Mouse (Mus musculus) ES-E14 (cell line): ENCODE data around the gene Selplg. TPM values are rescaled to one million over a fixed set of nuclear protein-coding genes. Genes with fewer than 3 reads are reported as not detected.
"Not testable (repeated sequence)": the region's sequence is repeated elsewhere in the genome, so short reads cannot be mapped to it uniquely, and the experiment has no call there.

Source experiments
- DNase-seq: peaks from one replicate; pipeline ENCODE4 v3.0.0-alpha.2; 2013; ENCODE audit warnings: low read depth, low spot score
- H3K27ac ChIP-seq: 2 replicates; pipeline ENCODE4 v1.5.1; 2012; ENCODE audit warnings: low read depth, mild to moderate bottlenecking, low read length, moderate library complexity, mixed read lengths; ENCODE audit not compliant: poor library complexity, insufficient read depth, severe bottlenecking
- H3K36me3 ChIP-seq: 2 replicates; pipeline ENCODE4 v1.6.1; 2012; ENCODE audit warnings: mild to moderate bottlenecking, low read length, moderate library complexity, mixed read lengths; ENCODE audit not compliant: control insufficient read depth, poor library complexity, insufficient read depth, severe bottlenecking
- H3K4me1 ChIP-seq, 2 experiments: fragments of 150-350 bp in 1 of 2; sonication (generic) in 1 of 2; 2 replicates each; pipeline ENCODE4 v1.6.1; 2012; ENCODE audit warnings: low read length in 2 of 2, mild to moderate bottlenecking in 1 of 2, mixed read lengths in 1 of 2; ENCODE audit not compliant: control insufficient read depth in 2 of 2, insufficient read depth in 2 of 2, poor library complexity in 1 of 2
- H3K4me3 ChIP-seq, 2 experiments: fragments of 150-350 bp in 1 of 2; sonication (generic) in 1 of 2; 2 replicates each; pipeline ENCODE4 v1.5.1; 2012; ENCODE audit warnings: low read length in 2 of 2, low read depth in 1 of 2, mild to moderate bottlenecking in 1 of 2, mixed read lengths in 1 of 2; ENCODE audit not compliant: insufficient read depth in 1 of 2, poor library complexity in 1 of 2, severe bottlenecking in 1 of 2
- H3K9ac ChIP-seq: 2 replicates; pipeline ENCODE4 v1.6.1; 2012; ENCODE audit warnings: low read depth, mild to moderate bottlenecking, low read length, mixed read lengths; ENCODE audit not compliant: poor library complexity, insufficient read depth, severe bottlenecking
- H3K9me3 ChIP-seq: fragments of 150-350 bp; sonication (generic); 2 replicates; pipeline ENCODE4 v1.6.1; 2012; ENCODE audit warnings: low read depth, mild to moderate bottlenecking, low read length; ENCODE audit not compliant: control insufficient read depth, insufficient read depth
- CHD2 ChIP-seq: IDR thresholded peaks from 2 replicates; pipeline ENCODE4 v1.6.1; 2014; ENCODE audit warnings: mild to moderate bottlenecking, low read depth, low read length, inconsistent platforms
- HCFC1 ChIP-seq: IDR thresholded peaks from 2 replicates; pipeline ENCODE4 v1.6.1; 2012; ENCODE audit warnings: low read length, inconsistent platforms, borderline replicate concordance; ENCODE audit not compliant: insufficient read depth
- MAFK ChIP-seq: IDR thresholded peaks from 2 replicates; pipeline ENCODE4 v1.6.1; 2014; ENCODE audit warnings: mild to moderate bottlenecking, low read depth, low read length, inconsistent platforms; ENCODE audit not compliant: insufficient read depth
- ZC3H11A ChIP-seq: IDR thresholded peaks from 2 replicates; pipeline ENCODE4 v1.6.1; 2012; ENCODE audit warnings: low read depth, mild to moderate bottlenecking, inconsistent platforms, low read length, borderline replicate concordance
- ZNF384 ChIP-seq: IDR thresholded peaks from 2 replicates; pipeline ENCODE4 v1.6.1; 2012; ENCODE audit warnings: low read depth, low read length, inconsistent platforms
- in situ Hi-C, 2 experiments: fragments of 600-800 bp; cut with MboI; formaldehyde crosslinking; loops; one replicate each; pipeline ENCODE4 v1.15.1; 2025; ENCODE audit warnings: low sequenced_read_pairs in 2 of 2, inconsistent platforms in 1 of 2; ENCODE audit not compliant: unreplicated experiment in 2 of 2
- total RNA-seq: library from RNA; depleted of rRNA; stranded (reverse); fragments of 300-350 nt; gene quantifications from 2 replicates; pipeline ENCODE4 v1.2.3, GENCODE M21; 2012

Gene Selplg
- total RNA-seq, 1 experiment, result 0.31 TPM

- in situ Hi-C loops, result no loop called here
These were observed 43.8 kb downstream of the Selplg start for GRCm38 (mm10) chr5:113788645-113789044.

DNA sequence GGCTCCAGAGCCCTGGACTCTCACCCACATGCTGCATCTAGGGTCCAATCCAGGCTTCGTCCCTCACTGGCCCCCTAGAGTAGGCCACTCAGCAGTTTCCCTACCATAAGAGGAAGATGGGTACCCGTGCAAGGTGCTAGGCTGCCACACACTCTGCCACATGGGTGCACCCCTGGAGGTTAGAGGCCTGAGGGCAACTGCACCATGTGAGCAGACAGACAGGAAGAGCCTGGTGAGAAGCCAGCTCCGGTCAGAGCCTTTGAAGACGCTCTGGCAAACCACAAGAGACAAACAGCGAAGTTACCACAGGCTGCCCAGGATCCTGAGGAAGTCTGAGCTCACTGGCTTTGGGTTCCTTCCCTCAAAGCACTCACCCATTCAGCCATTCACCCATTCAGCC, 45.5 kb downstream of the Selplg start:
- H3K4me3 ChIP-seq, result no peak overlapping the region
- in situ Hi-C loops, result no loop called here
- no peak for TF ChIP-seq MAFK
- no peak for TF ChIP-seq ZNF384
- TF ChIP-seq HCFC1, result no peak
- no peak for TF ChIP-seq ZC3H11A
- no peak for TF ChIP-seq CHD2
- no peaks in the 10 kb centered on the region for H3K9me3 ChIP-seq
- DNase-seq, result no peak
- no peak overlapping the region for H3K9ac ChIP-seq
- no peak overlapping the region for H3K27ac ChIP-seq
- peaks cover 0 to 10% of the 10 kb centered on the region in 2 experiments; a peak in 1 of 4 replicates for H3K4me1 ChIP-seq
- no peaks in the 10 kb centered on the region for H3K36me3 ChIP-seq

More at GRCm38 (mm10) chr5:113788645-113789044, 43.8 kb downstream of the Selplg start:
- Histone ChIP-seq H3K4me1 (peaks cover 0 to 10% of the 10 kb centered on the region in 2 experiments; a peak in 1 of 4 replicates), H3K9me3 (no peaks in the 10 kb centered on the region), H3K27ac (no peak overlapping the region), H3K36me3 (no peaks in the 10 kb centered on the region), H3K9ac (no peak overlapping the region), H3K4me3 (no peak overlapping the region)
- DNase-seq, result no peak
- TF ChIP-seq MAFK, result no peak
- no peak for TF ChIP-seq CHD2
- no peak for TF ChIP-seq ZC3H11A
- TF ChIP-seq ZNF384, result no peak
- no peak for TF ChIP-seq HCFC1

DNA sequence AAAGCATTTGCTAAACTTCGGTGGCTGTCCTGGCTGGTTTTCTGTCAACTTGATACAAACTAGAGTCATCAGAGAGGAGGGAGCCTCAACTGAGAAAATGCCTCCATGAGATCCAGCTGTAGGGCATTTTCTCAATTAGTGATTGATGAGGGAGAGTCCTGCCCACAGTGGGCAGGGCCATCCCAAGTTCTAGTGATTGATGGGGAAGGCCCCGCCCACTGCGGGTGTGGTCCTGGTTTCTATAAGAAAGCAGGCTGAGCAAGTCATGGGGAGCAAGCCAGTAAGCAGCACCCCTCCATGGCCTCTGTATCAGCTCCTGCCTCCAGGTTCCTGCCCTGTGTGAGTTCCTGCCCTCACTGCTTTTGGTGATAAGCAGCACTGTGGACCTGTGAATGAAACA, 48.3 kb downstream of the Selplg start:
- H3K4me3 ChIP-seq, H3K9ac ChIP-seq, H3K9me3 ChIP-seq, H3K36me3 ChIP-seq, H3K27ac ChIP-seq, H3K4me1 ChIP-seq, in situ Hi-C loops, DNase-seq: not testable (repeated sequence)

DNA sequence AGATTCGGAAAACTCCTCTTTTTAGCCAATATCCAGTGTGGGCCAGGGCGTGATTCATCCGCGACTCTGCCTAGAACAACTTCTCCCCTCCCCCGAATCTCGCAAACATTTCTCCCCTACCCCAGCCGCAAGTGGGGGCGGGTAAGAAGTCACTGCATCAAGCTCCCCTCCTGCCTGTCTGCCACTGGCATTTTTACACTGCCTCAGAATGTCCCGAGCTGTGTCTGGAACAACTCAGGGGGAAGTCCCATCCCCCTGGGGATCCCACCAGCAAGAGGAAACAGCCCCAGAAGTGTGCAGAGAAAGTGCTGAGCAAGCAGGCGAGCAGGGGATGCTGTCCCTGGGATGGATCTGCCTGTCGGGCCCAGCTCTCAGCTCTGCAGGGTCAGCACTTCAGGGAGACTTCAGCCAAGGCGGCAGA, 48.9 kb downstream of the Selplg start:
- Histone ChIP-seq H3K4me3 (no peak overlapping the region; a peak in 1 of 4 replicates), H3K4me1 (peaks cover 0 to 1% of the 10 kb centered on the region in 2 experiments; a peak in 1 of 4 replicates), H3K9me3 (no peaks in the 10 kb centered on the region), H3K36me3 (no peaks in the 10 kb centered on the region), H3K9ac (no peak overlapping the region), H3K27ac (no peak overlapping the region)
- DNase-seq, result no peak
- TF ChIP-seq MAFK (peak; percentile 83), HCFC1 (no peak)
- in situ Hi-C loops, result no loop called here

GRCm38 (mm10) chr5:113782624-113783023, 49.8 kb downstream of the Selplg start:
- TF ChIP-seq MAFK (no peak), HCFC1 (no peak), ZNF384 (no peak), CHD2 (no peak), ZC3H11A (no peak)
- no peaks in the 10 kb centered on the region for H3K36me3 ChIP-seq
- no peak overlapping the region for H3K4me3 ChIP-seq
- DNase-seq, result no peak
- no peaks in the 10 kb centered on the region for H3K9me3 ChIP-seq
- no peak overlapping the region for H3K9ac ChIP-seq
- H3K27ac ChIP-seq, result no peak overlapping the region
- no peaks in the 10 kb centered on the region for H3K4me1 ChIP-seq
- in situ Hi-C loops, result no loop called here
